Mouse (Mus musculus): ENCODE results near the gene Teddm3.

DNA sequence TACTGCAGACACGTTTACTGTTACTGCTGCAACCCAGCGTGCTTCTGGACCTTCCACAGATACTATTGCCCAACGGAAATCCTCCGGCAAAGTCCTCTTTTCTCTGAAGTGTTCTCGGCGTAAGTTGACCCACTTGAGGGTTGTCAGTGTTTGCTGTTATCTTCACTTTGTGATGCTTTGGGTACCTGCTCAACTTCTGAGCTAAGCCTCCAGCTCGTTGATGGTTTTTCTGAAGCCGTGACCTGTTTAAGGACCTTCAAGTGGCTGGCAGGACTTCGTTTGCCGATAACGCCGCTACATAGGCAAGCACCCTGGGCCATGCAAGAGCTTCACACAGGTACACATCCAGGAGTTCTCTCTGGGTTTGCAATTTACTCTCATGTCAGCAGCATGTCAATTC is 40.4 kb upstream of the Teddm3 start:
- TF ChIP-seq CTCF (IDR thresholded peaks at IDR 0.05; ENCODE audit: borderline replicate concordance, control insufficient read depth, extremely low read depth, insufficient read depth, low read length, poor library complexity), result no peak
- no peak for TF ChIP-seq POLR2A (IDR thresholded peaks at IDR 0.05; ENCODE audit: control insufficient read depth, extremely low read depth, insufficient read depth, low read length, poor library complexity)
